Mouse (Mus musculus) T-cell, adult 66 days (primary cell): ENCODE measurements around the gene Itpk1. TPM values are rescaled to one million over a fixed set of nuclear protein-coding genes. Genes with fewer than 3 reads are reported as not detected.

Experiments used
- total RNA-seq, 2 experiments: library from RNA; stranded (reverse); gene quantifications; 3 replicates in 1 of 2; 4 replicates in 1 of 2; pipeline ENCODE4 v1.2.4; 2023

Itpk1 gene
- 10 to 100 TPM; 73.8 to 80.6 TPM for total RNA-seq

DNA sequence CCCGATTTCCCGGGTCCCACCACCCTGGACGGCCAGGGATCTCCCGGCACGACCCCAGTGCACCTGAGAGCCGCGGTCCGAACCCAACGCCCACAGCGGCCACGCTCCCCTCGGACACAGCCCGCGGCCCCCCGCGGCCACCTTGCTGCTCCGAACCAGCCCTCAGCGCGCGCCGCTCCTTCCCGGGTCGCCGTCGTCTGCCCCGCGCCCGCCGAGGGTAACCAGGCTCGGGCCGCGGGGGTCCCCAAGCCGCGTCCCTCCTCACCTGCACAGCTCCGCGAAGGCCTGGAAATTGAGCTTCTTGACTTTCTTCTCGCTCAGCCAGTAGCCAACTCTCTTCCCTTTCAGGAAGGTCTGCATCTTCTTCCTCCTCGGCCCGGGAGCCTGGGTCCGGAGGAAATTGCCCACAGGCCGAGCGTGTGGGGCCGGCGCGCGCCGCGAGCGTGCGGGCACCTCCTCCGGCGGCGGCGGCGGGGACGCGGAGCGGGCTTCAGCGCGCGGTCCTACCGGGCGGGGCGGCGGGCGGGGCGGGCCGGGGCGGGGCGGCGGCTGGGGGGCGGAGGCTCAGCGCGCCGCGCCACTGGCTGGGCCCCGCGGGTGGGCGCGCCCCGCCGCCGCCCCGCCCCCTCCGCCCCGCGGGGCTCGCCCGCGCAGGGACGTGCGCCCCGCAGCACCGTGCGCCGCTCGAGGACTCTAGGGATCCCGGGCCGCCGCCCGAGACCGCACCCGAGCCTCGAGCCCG lies at the start of gene Itpk1:
Gene Itpk1 (minus strand): TSS at position 474 of the 742 bp plus-strand sequence.

DNA sequence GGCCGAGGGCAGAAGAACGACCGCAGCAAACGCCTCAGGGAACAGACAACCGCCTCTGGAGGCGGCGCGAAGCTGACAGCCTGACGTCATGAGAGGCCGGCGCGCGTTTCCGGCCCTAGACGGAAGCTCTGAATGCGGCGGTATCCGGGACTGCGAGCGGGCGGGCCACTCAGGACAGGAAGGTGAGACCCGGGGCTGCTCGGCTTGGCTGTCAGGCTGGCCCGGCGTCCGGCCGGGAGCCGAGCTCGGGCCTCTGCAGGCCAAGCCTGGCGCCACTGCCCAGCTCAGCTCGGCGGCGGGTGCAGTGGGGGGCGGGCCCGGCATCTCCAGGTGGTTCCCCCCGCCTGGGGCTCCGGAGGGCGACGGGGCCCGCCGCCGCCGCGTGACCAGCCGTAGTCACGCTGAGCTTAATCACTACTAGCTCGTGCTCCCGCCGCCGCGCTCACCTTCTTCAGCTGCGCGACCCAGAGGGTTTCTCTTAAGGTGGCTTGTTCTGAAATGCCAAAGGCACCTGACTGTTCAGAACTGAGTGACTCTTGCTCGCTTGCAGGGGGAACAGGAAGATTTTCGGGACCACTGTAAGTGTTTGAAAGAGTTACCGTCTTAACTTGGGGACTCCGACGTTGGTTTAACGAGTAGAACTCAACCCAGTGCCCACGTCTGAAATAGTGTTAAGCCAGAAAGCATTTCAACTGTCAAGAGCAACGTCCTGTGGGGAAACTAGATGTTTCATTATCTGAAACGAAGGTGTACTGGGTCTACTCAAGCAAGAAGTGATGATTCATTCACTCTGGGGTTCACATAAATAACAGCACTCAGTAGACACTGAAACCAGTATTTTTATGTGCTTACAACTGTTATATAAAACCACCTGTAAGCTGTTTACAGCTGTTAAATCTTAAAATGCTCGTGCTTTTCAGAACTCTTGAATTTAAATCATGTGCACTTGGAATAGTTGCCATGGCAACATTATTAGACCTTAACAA lies 39.2 kb upstream of the Itpk1 start, which contains the start of the genes Moap1 and Tmem251:
Gene Moap1 (minus strand): TSS at position 73 of the 986 bp plus-strand sequence.
Gene Tmem251 (plus strand): TSS at position 174 of the 986 bp plus-strand sequence.

GRCm38 (mm10) chr12:102554721-102555516 lies 149.8 kb downstream of the Itpk1 start, which contains the start of gene Chga:
Chga (plus strand) TSS chr12:102554969.

Other genes starting within 250 kb of the Itpk1 start
- gene Golga5, start 235.8 kb downstream of the Itpk1 start, total RNA-seq, result 10 to 100 TPM; 39.3 to 41.0 TPM
- gene Chga, start 150.0 kb downstream of the Itpk1 start, total RNA-seq, result not detected
- 1 to 10 TPM; 5.8 to 6.1 TPM for gene Moap1, start 38.7 kb upstream of the Itpk1 start, total RNA-seq
- gene Tmem251, start 38.8 kb upstream of the Itpk1 start, total RNA-seq, result 10 to 100 TPM; 10.5 to 10.9 TPM
- gene Gm28051, start 52.8 kb upstream of the Itpk1 start, total RNA-seq, result 1 to 10 TPM in 1 of 2 experiments, not detected in 1; 3.6 TPM
- 10 to 100 TPM; 20.8 to 23.1 TPM for gene Gon7, start 52.9 kb upstream of the Itpk1 start, total RNA-seq
- 10 to 100 TPM; 21.2 to 21.8 TPM for gene Ubr7, start 53.0 kb upstream of the Itpk1 start, total RNA-seq
- 1 to 10 TPM; 3.9 to 4.7 TPM for gene Gm20604, start 53.7 kb upstream of the Itpk1 start, total RNA-seq
- 10 to 100 TPM; 55.0 to 64.7 TPM for gene Btbd7, start 173.5 kb upstream of the Itpk1 start, total RNA-seq
- not detected for gene Cox8c, start 194.4 kb upstream of the Itpk1 start, total RNA-seq
- not detected for gene Unc79, start 243.9 kb upstream of the Itpk1 start, total RNA-seq